In genomic region chr5:103418009-103418408, GRCm38 (mm10) we compare ENCODE assay signal across 16 mouse cellular contexts.
"Had no signal": no experiment of that assay in that cellular context is flagged by ENCODE, and none has a peak within 500 bp of the region (broad histone marks: within the 10 kb centered on the region; RNA-seq: fewer than 3 reads in every experiment).

No protein-coding gene starts in this region.

- H3K36me3 ChIP-seq: intestine, embryonic 15.5 days; kidney, embryonic 15.5 days; limb, embryonic 12.5 days; midbrain, embryonic 15.5 days; neural tube, embryonic 12.5 days had no signal

- H3K9me3 ChIP-seq: intestine, embryonic 15.5 days; kidney, embryonic 15.5 days; limb, embryonic 12.5 days; megakaryocyte, embryonic 14.5 days; midbrain, embryonic 15.5 days; neural tube, embryonic 12.5 days had no signal

- H3K27me3 ChIP-seq: intestine, embryonic 15.5 days; neural tube, embryonic 12.5 days had no signal

- ATAC-seq: intestine, embryonic 15.5 days; midbrain, embryonic 15.5 days had no signal

- H3K4me2 ChIP-seq: intestine, embryonic 15.5 days; kidney, embryonic 15.5 days; limb, embryonic 12.5 days; midbrain, embryonic 11.5 days; midbrain, embryonic 15.5 days; neural tube, embryonic 12.5 days had no signal

- H3K27ac ChIP-seq: intestine, embryonic 15.5 days; kidney, embryonic 15.5 days; limb, embryonic 12.5 days; liver, embryonic 14.5 days; midbrain, embryonic 15.5 days; neural tube, embryonic 12.5 days had no signal

- H3K9ac ChIP-seq: intestine, embryonic 15.5 days; kidney, embryonic 15.5 days; limb, embryonic 12.5 days; liver, embryonic 14.5 days; midbrain, embryonic 15.5 days; neural tube, embryonic 12.5 days had no signal

- H3K4me1 ChIP-seq: intestine, embryonic 15.5 days; megakaryocyte, embryonic 14.5 days had no signal

- DNase-seq: kidney, adult 18-20 months; kidney, postnatal 25 days; layer of hippocampus, adult 9-11 months; layer of hippocampus, postnatal 36 days; lung, adult 2 months; right cerebral cortex, postnatal 4 days; spleen, adult 18-20 months; thymus, postnatal 14 days had no signal

- H3K4me3 ChIP-seq: intestine, embryonic 15.5 days; kidney, embryonic 15.5 days; limb, embryonic 12.5 days; megakaryocyte, embryonic 14.5 days; midbrain, embryonic 15.5 days; neural tube, embryonic 12.5 days had no signal
